Mouse (Mus musculus) myocyte (in vitro differentiated cells): ENCODE results near the gene Rhox3h.
"Not testable (repeated sequence)": the region's sequence is repeated elsewhere in the genome, so short reads cannot be mapped to it uniquely, and the experiment has no call there.

Experiments used
- E2F4 ChIP-seq: IDR thresholded peaks from one replicate; pipeline ENCODE4 v1.6.1; 2011; ENCODE audit warnings: mild to moderate bottlenecking, control low read depth, moderate library complexity; ENCODE audit not compliant: insufficient read depth
- POLR2A ChIP-seq: IDR thresholded peaks from one replicate; pipeline ENCODE4 v1.6.1; 2011; ENCODE audit warnings: low read depth, mild to moderate bottlenecking, control low read depth, moderate library complexity; ENCODE audit not compliant: insufficient read length
- POLR2AphosphoS2 ChIP-seq: IDR thresholded peaks from one replicate; pipeline ENCODE4 v1.6.1; 2011; ENCODE audit warnings: low read depth, control low read depth; ENCODE audit not compliant: insufficient read length
- TCF12 ChIP-seq: IDR thresholded peaks from one replicate; pipeline ENCODE4 v1.6.1; 2011; ENCODE audit warnings: mild to moderate bottlenecking, control low read depth; ENCODE audit not compliant: poor library complexity, insufficient read depth, severe bottlenecking
- TCF3 ChIP-seq: IDR thresholded peaks from one replicate; pipeline ENCODE4 v1.6.1; 2011; ENCODE audit warnings: low read depth, control low read depth; ENCODE audit not compliant: insufficient read length

DNA sequence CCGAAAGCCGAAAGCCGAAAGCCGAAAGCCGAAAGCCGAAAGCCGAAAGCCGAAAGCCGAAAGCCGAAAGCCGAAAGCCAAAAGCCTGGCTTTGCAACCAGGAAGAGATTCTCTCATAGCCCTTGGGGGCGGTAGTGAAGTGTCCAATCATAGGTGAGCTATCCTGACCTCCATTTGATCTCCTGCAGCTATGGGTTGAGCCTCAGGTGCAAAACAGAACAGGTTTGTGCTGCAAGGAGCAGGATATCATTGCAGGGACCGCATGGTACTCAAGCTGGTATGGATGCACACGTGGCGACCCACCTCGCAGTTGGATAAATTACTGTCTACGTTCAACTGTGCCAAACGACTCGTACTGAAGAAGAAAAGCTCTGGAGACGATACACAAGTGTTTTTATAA lies 17.3 kb downstream of the Rhox3h start, which contains the start of gene Rhox4g:
- TF ChIP-seq TCF12, POLR2AphosphoS2, POLR2A, TCF3, E2F4: not testable (repeated sequence)
